ENCODE assay signal across 8 mouse cellular contexts in genomic region chr9:64960117-64960977, GRCm38 (mm10). TPM values are rescaled to one million over a fixed set of nuclear protein-coding genes. Genes with fewer than 3 reads are reported as not detected.
DNase-seq lines count a peak whose midpoint lies in the region; ATAC-seq lines count a peak whose summit lies in the region.

TSS of gene Ints14 (plus strand) at chr9:64960905.

- WGBS in hindbrain, embryonic 16.5 days: 7% methylated on average over 29 of the region's 29 CpGs
- 15% methylated on average over 29 of the region's 29 CpGs for WGBS in macrophage (ENCODE audit: missing documents)

- DNase-seq in WW6 (ENCODE audit: low read depth, low spot score): peak; percentile 92
- peak; percentile 95 to 98 for DNase-seq in cerebellum, postnatal 4 days (ENCODE audit: low spot score in 2 of 2)
- DNase-seq in gastrocnemius, adult 18-20 months (ENCODE audit: low spot score): peak; percentile 97
- peak; percentile 96 for DNase-seq in left cerebral cortex, adult 18-20 months (ENCODE audit: low spot score in 2 of 2)
- DNase-seq in right cerebral cortex, adult 18-20 months: peak; percentile 94
- DNase-seq in urinary bladder, postnatal 10 days (ENCODE audit: low spot score): peak; percentile 86

- H3K36me3 ChIP-seq in hindbrain, embryonic 16.5 days (ENCODE audit: control insufficient read depth, insufficient read depth, low read length): peaks cover 10% of the 10 kb centered on the region
- peaks cover 25% of the 10 kb centered on the region for H3K36me3 ChIP-seq in macrophage (ENCODE audit: inconsistent target)

- H3K4me3 ChIP-seq in hindbrain, embryonic 16.5 days (ENCODE audit: low read length): peak within 1 kb of the TSS; percentile 92
- H3K4me3 ChIP-seq in macrophage (ENCODE audit: inconsistent target): peak within 1 kb of the TSS; percentile 75

- H3K9ac ChIP-seq in hindbrain, embryonic 16.5 days (ENCODE audit: low read depth, low read length): peak within 1 kb of the TSS; percentile 94

- peaks cover 23% of the 10 kb centered on the region; the same call in 1 of the 2 replicates for H3K79me2 ChIP-seq in macrophage (ENCODE audit: inconsistent target)

- H3K27me3 ChIP-seq in hindbrain, embryonic 16.5 days (replicated peaks; ENCODE audit: control insufficient read depth, insufficient read depth, low read length): no peaks in the 10 kb centered on the region

- ATAC-seq in hindbrain, embryonic 16.5 days: peak; percentile 99

- peak within 1 kb of the TSS; percentile 83 for H3K4me2 ChIP-seq in hindbrain, embryonic 16.5 days (ENCODE audit: low read length)

- H3K4me1 ChIP-seq in hindbrain, embryonic 16.5 days (ENCODE audit: control insufficient read depth, insufficient read depth, low read depth, low read length): peaks cover 8% of the 10 kb centered on the region

- peak within 1 kb of the TSS; percentile 92 for H3K27ac ChIP-seq in hindbrain, embryonic 16.5 days (ENCODE audit: low read depth, low read length)
- peak within 1 kb of the TSS; percentile 40 for H3K27ac ChIP-seq in macrophage

- H3K9me3 ChIP-seq in hindbrain, embryonic 16.5 days (ENCODE audit: control insufficient read depth, low read length): no peaks in the 10 kb centered on the region

RNA-seq across cellular contexts. Expression of gene Ints14, which starts in this region (rescaled TPM):
- total RNA-seq in gastrocnemius, adult 18-20 months (2021): 10 to 100 TPM; 14.3 to 14.6 TPM
- 32.1 and 37.1 TPM in 2 replicates for polyA plus RNA-seq in hindbrain, embryonic 16.5 days (2015; fragmentation: Nextera tagmentation; extraction: Ambion mirVana)
- 10 to 100 TPM; 18.5 to 18.8 TPM for total RNA-seq in left cerebral cortex, adult 18-20 months (2021)
- total RNA-seq in macrophage (2018; cell fraction: chromatin; rRNA removed): 10 to 100 TPM in 24 of 26 experiments, 1 to 10 TPM in 2; 7.3 to 27.7 (median 18.8) TPM
- 10 to 100 TPM; 17.9 to 27.9 (median 24.5) TPM for total RNA-seq in macrophage (2018; cell fraction: cytosol; rRNA removed)
- total RNA-seq in macrophage (2018; cell fraction: nucleus; rRNA removed): 10 to 100 TPM in 23 of 26 experiments, 1 to 10 TPM in 3; 7.4 to 27.4 (median 17.6) TPM
- polyA plus RNA-seq in macrophage (2018): 20.4 to 29.8 TPM (median 29.2 TPM) in 3 replicates

Comparison
In these comparisons a context has a peak if more than half of its experiments do, and no peak if none do; other contexts are left out.
1. Peak in every context shown above with its lines: DNase-seq, ATAC-seq, H3K4me3 ChIP-seq and H3K27ac ChIP-seq.